Mouse (Mus musculus): ENCODE measurements at regions not wholly inside any gene's neighbourhood (a gene's known extent, or its start where the extent isn't known, plus 50 kb on each side); places are given as distances from the start of the nearest gene placed in this dataset.

GRCm38 (mm10) chr13:83207513-83207912, 296.3 kb upstream of the Mef2c start:
- no peak for TF ChIP-seq CEBPB (IDR thresholded peaks at IDR 0.05; ENCODE audit: insufficient read depth, poor library complexity, severe bottlenecking)
- TF ChIP-seq E2F4 (IDR thresholded peaks at IDR 0.05; ENCODE audit: insufficient read depth), result no peak
- TF ChIP-seq MAX (IDR thresholded peaks at IDR 0.05; ENCODE audit: low read depth), result no peak
